Mouse (Mus musculus): ENCODE data around the gene Gm45062. TPM values are rescaled to one million over a fixed set of nuclear protein-coding genes. Genes with fewer than 3 reads are reported as not detected.

The Gm45062 gene
- total RNA-seq, 2 experiments from 2014 or later = 2.3 TPM; not detected in 1

GRCm38 (mm10) chr6:8469918-8470317 lies 210.7 kb downstream of the Gm45062 start:
- no peak for DNase-seq (ENCODE audit: low spot score in 2 of 2)

- no peak for DNase-seq (ENCODE audit: low spot score in 2 of 2)
Observed at GRCm38 (mm10) chr6:8472125-8472524, 212.9 kb downstream of the Gm45062 start.

DNA sequence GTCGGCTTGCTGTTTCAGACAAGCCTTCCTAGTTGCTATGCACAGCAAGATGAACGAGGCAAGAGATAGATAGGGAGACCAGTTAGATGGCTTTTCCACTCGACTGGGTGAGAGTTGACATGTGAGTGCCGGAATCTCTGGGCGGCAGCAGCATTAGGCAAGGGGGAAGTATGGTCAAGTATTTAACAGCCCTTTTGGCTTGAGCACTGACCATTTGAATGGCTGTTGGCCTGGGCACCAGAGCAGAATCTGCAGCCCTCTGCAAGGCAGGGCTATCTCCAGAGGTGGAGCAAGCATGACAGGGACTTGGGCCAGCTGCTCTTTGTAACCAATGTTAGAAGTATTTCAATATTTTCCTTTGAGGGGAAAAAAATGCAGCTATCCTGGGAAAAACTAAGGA lies 213.7 kb downstream of the Gm45062 start:
- DNase-seq (ENCODE audit: low spot score in 2 of 2) = no peak

DNA sequence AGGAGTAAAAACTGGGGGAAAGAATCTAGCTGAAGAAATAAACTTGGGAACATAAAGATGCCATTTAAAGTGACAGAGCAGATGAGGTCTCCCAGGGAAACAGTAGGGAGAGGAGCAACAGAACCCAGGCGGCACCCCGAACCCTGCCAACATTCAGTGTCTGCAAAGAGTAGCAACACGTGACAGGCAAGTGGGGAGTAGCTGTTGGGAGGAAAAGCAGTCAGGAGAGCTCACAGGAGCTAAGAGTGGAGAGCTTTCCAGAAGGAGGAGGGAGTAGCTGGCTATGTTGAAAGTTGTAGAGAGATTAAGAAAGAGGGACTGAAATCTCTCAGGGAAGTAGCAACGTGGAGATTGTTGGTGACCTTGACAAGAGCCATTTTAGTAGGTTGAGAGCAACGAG lies 214.2 kb downstream of the Gm45062 start:
- no peak for DNase-seq (ENCODE audit: low spot score in 2 of 2)

- DNase-seq (ENCODE audit: low spot score in 2 of 2) = no peak
Observed at GRCm38 (mm10) chr6:8474316-8474715, 215.1 kb downstream of the Gm45062 start.

DNA sequence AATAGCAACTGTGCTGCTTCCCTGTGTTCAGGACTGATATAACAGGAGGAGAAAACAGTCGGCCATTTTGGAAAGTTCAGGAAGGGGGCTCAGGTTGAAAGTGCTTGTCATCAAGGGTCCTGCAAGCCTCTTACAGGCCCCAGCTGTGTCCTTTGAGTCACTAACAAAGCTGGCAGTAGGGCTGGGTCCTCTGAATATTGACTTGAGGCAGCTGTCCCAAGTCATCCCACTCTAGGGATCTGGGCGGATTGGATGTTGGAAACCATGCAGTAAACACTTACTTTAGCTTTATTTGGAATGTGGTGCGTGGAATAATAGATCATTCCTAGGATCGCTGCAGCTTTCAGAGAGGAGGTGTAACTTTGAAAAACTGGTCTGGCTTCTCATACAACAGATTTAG lies 215.6 kb downstream of the Gm45062 start:
- DNase-seq (ENCODE audit: low spot score in 2 of 2) = no peak

DNA sequence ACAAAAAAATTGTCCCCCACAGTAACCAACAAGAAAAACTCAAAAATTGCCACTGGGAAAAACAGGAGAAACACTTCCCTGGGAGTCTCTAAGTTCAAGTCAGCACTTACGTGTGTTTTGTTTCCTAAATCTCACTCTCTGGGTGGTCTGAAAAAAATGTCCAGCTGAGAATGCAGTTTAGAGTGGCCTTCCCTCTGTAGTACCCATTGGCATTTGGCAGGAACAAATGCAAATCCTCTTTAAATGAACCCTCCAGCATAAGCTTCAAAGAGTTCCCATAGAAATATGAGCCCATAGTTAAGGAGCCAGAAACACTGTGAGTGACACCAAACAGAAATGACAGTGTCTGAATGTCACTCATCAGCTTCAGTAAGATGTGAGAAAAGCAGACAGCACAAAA lies 219.9 kb downstream of the Gm45062 start:
- DNase-seq (ENCODE audit: low spot score in 2 of 2) = no peak

DNA sequence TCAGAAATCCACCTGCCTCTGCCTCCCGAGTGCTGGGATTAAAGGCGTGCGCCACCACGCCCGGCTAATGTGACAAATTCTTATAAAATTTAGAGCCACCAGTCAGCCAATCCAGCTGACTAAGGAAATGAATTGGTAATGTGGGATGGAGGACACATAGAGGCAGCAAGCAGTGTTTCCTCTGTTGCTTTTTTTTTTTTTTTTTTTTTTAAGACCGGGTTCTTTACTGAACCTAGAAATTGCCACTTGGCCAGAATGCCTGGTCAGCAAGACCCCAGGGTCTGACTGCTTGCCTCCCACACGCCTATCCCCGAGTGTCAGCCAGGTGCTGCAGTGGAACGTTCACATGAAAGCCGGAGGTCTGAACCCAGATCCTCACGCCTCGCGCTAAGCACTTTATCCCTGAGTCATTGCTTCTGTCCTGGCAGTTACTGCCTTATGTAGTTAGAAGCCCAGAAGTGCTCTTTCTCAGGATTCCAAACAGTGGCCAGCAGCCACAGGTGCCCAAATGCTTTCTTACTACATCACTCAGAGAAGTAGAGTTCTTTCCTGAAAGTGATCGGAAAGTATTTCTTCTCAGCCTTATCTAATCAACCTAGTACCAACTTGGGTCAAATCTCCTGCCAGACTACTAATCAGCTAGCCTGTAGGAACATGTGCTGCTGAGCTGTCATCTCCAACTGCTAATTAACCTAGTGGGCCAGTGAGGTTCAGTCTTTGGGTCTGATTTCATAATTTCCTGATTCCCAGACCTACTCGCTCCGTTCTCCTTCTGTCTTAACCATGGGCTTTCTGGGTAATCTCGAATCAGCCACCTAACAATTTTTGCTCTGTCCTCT lies 225.4 kb downstream of the Gm45062 start:
- no peak for DNase-seq (ENCODE audit: low spot score in 2 of 2)

DNA sequence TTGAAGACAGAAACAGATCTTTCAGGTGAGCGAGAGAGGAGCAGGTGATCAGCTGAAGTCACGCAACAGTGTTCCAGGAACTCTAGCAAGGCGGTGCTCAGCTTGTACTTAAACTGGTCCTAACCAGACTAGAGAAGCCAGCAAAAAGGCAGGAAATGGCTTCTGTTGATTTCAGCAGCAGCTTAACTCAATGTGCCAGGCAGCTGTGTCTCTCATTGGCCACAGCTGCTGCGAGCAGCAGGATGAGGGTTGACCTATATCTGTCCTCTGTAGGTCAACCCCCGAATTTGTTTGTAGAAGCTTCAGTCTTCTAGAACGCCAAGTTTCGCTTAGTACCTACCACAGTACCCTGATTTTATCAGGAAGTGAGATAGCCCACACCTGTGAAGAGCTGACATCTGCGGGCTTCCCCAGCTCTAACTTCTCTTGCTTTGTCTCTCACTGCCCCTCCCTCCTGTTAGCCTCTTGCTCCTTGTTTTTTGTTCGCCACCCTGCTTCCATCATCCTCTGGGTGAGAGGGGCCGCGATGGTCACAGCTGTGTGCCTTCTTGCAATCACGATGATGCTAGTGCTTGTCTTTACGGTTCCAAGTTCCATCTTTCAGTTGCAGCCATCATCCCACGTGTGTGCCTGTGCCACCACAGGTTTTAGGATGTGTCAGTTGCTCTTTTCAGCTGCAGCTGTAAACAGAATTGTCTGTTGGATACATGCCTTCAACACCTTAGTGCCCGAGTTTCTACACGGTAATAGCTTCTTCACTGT lies 226.3 kb downstream of the Gm45062 start:
- DNase-seq (ENCODE audit: low spot score in 2 of 2) = no peak

- no peak for DNase-seq (ENCODE audit: low spot score in 2 of 2)
Observed at GRCm38 (mm10) chr6:8486391-8487043, 227.3 kb downstream of the Gm45062 start.

DNA sequence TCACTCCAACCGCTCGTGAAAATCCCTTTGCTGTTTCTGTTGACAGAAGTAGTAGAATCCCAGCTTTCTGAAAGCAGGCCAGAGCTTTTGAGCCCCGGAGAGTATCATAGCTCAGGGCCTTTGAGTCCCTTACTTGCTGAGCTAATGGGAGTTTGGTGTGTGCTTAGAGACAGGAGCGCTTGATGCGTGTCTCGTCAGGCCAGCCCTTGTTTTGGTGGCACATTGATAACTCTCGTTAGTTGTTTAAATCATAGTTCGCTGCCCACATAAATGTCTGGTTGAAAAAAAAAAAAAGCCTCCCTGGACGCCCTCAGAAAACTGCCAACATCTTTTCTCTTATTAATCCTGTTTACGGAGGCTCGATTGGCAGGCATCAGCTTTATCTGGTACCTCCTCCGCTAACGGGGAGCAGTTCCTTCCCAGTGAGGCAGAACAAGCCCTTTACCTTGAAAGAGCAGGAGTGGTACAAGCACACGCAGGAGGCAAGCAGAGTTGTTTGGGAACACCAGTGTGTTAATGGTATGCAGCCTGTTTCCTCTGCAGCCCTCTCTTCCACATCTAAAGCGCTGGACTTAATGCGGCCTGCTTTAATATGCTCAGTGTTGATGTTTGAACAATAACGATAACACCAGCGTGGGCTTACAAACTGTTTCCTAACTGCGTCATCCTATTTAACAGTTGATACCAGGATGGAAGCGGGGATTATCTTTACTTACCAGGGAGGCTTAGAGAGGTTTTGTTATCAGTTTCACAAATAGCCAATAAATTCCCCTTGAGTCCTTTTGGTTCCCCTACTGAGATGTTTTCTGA lies 228.0 kb downstream of the Gm45062 start:
- no peak for DNase-seq (ENCODE audit: low spot score in 2 of 2)

DNA sequence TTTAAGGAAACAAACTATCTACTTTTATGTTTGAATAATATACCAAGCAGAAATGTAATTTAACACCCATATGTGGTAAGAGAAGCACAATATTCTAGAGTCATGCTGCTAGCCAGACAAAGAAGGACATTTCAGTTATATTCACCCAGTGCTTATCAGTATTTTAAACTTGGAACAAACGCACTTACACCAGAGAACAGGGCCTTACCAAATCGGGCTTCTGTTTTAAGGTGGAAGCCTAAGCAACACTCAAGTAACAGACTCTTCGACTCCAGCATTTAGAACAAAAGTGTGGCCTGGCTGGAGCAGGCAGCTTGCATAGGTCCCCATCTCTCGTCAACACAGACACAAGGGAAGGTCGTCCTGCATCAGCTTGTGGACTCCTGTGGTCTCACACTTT lies 229.0 kb downstream of the Gm45062 start:
- DNase-seq (ENCODE audit: low spot score in 2 of 2) = no peak

DNA sequence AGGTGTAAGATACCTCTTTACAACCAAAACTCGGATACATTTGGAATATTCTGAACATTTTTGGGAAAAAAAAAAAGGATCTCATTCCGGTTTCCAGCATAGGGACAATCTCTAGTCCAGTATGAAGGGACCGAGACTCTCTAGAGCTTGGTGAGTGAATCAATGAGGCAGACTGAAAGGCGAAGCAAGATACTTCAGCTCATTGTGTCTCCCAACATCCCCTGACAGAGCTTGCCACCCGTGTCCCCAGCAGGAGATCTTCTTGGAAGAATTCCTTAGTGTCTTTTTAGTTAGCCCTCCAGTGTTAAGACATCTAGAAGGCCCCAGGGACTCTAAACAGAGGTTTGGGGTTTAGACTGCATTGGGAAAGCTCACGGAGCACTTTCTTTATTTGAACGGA lies 230.0 kb downstream of the Gm45062 start:
- no peak for DNase-seq (ENCODE audit: low spot score in 2 of 2)

- DNase-seq (ENCODE audit: low spot score in 2 of 2) = no peak
Observed at GRCm38 (mm10) chr6:8489938-8490585, 230.8 kb downstream of the Gm45062 start.

GRCm38 (mm10) chr6:8492248-8492647 lies 233.0 kb downstream of the Gm45062 start:
- no peak for DNase-seq (ENCODE audit: low spot score in 2 of 2)

GRCm38 (mm10) chr6:8495109-8495826 lies 236.0 kb downstream of the Gm45062 start:
- no peak for DNase-seq (ENCODE audit: low spot score in 2 of 2)

GRCm38 (mm10) chr6:8495827-8496222 lies 236.6 kb downstream of the Gm45062 start:
- no peak for DNase-seq (ENCODE audit: low spot score in 2 of 2)

GRCm38 (mm10) chr6:8497234-8497867 lies 238.1 kb downstream of the Gm45062 start:
- DNase-seq (ENCODE audit: low spot score in 2 of 2) = no peak

DNA sequence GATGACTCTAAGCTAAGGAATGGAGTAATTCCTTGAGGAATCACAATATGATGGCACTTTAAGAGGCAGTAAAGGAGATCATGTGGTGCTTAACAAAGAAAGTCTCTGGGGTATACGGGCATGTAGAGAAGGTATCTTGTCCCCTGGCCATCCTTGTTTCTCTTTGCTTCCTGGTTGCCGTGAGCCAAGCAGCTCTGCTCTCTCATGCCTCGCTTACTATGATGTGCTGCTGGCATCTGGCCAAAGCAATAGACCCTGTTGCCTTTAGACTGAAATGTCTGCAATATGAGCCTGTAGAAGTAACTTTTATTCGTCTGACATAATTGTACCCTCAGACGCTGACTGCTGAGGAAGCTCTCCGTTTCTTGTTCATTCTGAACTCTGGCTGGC lies 238.6 kb downstream of the Gm45062 start:
- no peak for DNase-seq (ENCODE audit: low spot score in 2 of 2)

All from layer of hippocampus, postnatal 14 days (tissue).